Mouse (Mus musculus) frontal cortex, postnatal 36 days (tissue): ENCODE measurements around the gene Arhgef11.
"Not testable (repeated sequence)": the region's sequence is repeated elsewhere in the genome, so short reads cannot be mapped to it uniquely, and the experiment has no call there.

Experiments
- DNase-seq, 2 experiments: peaks; one replicate each; pipeline ENCODE4 v3.0.0; 2022; ENCODE audit warnings: low spot score in 2 of 2

Arhgef11 gene

DNA sequence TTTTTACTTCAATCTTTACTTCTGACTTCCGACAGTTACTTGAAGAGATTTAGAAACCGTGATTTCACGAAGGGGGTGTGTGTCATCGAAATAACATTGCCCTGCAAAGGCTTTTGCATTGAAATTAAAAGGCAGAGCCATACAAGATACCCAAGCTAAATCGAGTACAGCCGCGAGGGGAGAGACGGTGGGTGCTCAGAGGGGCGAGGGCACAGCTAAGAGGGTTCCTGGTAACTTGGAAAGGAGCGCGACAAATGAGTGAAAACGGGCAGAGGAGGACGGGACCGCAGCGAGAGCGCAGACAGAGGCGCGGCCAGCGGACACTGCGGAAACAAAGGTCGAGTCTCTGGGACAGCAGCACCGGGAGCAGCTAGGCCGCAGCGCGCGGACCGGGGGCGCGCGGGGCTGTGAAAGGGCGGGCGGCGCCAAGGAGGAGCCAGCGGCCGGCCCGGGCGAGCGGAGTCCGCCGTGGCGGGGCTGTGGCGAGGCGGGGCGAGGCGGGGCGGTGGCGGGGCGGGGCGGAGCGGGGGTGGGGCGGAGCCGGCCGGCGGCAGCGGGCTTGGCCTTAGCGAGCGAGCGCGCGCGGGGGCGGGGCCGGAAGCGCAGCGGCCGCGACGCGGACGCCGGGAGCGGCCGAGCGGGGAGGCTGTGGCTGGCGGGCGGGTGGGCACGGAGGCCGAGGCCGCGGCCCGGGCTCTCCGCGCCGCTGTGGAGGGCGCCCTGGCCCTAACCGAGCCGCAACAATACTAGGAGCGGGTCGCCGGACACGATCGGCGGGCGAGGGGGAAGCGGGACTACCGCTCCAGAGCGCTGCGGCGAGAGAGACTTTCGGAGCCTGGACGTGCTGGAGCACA is at the start of gene Arhgef11:
Arhgef11 (plus strand) TSS at position 603 of the 854 bp plus-strand sequence.
- peak; percentile 52 to 61 for DNase-seq

DNA sequence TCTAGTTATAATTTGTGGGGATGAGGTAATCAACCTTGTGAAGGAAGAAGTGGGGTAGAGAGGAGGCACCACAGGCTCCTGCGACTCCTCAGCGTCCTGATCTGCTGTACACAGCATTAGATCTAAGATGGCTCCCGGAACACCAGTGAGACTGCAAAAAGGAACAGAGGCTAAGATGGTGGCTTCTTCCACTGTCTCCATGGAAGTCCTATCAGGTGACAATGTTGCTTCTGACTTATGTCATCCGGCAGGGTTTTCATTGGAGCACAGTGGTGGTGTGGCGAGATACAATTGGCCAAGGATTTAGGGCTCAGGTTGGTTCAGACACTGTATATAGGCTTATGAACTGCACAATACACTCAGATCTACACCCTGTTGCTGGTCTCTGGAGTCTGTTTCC is 48.7 kb upstream of the Arhgef11 start:
- no peak for DNase-seq

DNA sequence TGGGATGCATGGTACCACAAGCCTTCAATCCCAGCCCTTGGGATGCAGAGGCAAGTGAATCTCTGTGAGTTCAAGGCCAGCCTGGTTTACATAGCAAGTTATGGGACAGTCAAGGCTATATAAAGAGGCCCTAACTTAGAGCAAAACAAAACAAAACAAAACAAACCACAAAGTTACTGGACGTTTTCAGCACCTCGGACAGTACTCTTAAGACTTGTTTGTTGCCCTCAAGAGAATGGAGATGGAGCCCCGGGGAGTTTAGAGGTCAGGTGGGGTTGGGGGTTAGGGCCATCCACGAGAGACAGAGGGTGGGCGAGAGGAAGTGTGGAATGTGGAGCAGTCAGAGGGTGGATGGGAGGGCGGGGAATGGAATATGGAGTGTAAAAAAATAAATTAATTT is 41.6 kb upstream of the Arhgef11 start:
- no peak for DNase-seq

DNA sequence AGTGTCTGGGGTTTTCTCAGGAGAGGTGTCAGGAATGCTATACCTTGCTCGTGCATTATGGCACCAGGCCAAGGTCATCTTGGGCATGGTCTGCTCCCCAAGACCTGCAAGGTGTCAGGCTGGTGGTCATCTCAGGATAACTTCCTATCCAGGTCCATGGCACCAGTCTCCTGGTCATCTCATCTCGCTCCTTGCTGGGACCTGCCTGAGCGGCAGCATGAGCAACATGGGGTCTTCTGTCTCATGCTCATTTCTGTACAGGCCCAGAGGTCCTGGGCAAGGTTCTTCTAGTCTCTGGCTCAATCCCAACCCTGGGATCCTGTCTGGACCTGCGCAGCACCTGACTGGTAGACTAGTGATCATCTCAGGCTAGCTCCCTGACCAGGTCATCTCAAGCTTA is 35.1 kb upstream of the Arhgef11 start:
- DNase-seq, result no peak

DNA sequence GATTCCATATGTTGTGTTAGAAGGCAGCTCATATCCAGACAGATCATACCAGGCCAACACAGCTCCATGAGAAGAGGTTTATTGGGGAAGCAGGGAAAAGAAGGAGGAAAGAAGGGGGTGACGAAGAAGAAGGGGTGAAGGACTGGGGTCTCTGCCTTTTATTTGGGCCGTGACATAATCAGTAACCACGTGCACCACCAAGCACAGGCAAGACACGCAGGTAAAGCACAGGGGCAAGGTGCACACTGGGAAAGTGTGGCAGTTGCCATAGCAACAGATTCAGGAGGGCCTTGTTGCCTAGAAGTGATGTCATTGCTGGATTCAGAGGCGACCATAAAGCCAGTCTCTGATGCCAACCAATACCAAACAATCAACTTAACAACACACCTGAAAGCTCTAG is 23.6 kb upstream of the Arhgef11 start:
- DNase-seq, result no peak

DNA sequence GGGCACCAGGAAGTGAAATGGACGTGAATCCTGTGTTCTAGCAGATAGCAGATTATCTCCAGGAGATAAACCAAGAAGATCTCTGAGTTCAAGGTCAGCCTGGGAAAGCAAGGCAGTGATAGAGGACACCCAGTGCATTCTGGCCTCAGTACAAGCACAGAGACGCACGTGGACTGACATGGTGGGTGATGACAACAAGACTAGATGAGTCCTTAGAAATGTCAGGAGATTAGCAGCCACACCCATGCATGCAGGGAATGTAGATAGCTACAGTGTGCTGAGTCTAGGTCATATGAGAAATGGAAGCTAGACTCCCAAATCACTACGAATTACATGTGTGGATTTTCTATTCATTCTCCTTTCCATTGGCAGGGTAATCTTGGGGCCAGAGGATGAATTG is 22.0 kb upstream of the Arhgef11 start:
- DNase-seq, result not testable (repeated sequence)

DNA sequence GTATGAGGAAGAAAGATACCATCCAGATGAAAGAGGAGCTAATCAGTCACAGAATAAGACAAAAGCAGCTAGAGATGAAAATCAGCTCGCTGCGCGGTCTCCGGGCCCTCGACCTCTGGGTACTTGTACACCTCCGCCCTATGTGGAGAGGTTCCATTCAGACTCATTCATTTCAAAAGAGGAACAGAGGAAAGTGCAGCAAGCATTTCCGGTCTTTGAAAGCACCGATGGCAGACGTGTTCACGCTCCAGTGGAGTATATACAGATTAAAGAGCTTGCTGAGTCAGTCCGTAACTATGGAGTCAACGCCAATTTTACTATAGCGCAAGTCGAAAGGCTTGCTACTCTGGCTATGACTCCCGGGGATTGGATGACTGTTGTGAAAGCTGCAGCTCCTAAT is 16.3 kb upstream of the Arhgef11 start:
- DNase-seq, result not testable (repeated sequence)

DNA sequence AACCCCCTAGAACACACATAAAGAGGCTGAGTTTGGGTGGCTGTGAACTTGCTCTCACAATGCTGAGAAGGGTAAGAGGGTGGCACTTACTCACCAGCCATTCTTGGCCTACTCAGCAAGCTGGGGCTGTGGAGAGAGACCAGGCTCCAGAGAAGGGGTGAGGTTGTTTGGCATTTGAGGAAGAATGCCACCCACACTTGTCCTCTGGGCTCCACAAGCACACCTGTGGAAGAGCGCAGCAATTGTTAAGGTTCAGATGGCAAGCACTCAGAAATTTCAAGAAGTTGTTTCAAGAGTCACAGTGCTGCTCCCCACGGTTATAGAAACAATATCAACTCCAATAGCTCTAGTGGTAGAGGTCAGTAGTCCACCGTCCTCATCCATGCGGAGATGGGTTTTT is 1.0 kb upstream of the Arhgef11 start:
- no peak for DNase-seq

DNA sequence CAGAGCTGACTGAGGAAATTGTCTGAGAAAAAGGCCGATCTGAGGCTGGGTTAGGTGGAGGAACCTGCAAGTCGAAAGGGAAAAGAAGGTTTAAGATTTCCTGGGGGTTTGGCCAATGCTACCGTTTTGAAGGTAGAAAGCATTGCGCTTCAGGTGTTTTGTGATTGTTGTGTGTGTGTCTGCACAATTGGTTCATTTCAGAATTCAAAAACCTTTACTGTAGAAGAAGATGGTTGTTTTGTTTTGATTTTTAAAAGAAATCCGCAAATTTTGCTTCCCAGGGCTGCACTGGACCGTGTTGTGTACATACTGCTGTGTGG is 412 bp downstream of the Arhgef11 start:
- peak in 1 of 2 experiments; percentile 51 for DNase-seq

DNA sequence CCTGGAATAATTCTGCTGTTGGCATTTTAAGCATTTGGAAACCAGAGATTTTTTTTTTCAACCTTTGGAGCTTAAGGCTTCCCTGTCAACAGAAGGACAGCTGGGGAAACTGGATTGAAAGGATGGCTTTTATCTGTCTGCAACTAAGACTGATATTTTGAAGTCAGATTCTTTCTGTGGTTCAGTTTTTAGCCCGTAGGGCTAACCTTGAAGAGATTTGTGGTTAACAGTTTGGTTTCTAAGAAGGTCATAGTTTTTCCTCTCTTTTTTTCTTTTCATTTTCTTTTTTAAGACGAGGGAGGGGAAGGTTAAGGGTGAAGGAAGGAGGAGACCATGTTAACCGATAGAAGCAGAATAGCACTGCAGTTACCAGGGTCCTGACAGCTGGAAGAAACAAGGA is 881 bp downstream of the Arhgef11 start:
- DNase-seq, result no peak

DNA sequence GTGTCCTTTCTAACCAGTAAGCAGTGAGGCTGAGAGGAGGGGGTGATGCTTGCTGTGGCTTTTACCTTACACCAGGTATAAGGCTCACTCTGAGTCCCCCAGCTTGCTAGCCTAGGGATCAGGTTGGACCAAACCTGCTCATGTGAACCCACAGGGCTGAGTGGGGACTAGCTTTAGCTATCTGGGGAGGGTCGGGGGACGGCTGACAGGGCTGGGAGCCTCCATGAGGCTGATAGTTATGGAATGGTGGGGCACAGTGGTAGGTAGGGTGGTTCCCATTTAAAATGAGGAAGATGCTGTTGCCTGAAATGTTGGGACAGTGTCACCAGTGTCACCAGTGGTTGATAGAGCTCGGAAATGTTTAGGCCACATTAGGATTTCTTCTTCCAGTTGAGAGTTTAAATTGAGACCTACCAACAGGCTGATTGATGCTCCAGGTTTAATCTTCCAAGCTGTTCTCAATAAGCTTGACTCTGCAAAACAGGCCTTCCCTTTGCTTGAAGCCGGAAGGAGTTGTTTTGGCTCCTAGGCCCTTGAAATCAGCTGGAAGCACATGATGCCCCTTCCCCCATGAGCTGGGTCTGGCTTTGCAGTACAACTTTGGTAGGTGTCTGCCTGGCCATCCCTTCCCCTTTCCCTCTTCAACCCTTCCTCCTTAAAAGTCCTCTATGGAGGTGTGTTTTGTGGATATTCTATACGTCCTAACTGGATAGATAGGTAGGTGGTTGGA is 1.8 kb downstream of the Arhgef11 start:
- no peak for DNase-seq

DNA sequence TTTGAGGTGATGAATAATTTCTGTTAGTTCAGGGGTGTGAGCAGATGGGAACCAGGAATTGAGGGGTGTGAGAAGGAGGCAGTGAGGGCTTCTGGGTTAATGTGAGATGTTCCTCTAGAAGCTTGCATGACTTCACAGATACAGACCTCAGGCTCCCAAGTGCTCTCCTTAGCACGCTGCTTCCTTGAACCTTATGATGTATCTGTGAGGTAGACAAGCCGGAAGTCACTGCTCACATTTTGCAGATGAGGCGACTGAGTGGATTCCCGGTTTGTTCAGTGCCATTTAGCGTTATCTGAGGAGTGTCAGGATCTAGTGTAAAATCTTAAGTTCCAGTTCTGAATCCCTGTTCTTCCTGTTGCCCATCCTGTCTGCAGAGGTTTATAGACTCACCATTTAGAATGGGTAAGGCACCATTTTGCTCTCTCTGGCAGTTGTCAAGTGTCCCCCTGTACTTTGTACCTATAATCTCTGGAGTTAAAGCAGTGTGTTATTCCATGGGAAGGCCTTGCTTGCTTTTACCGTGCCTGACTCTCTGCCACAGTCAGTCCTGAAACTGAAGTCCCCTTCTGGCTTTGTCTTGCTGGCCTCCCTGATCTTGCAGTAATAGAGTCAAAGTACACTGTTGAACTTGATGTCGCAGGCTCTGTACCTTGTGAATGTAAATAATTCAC is 3.0 kb downstream of the Arhgef11 start:
- DNase-seq, result no peak

DNA sequence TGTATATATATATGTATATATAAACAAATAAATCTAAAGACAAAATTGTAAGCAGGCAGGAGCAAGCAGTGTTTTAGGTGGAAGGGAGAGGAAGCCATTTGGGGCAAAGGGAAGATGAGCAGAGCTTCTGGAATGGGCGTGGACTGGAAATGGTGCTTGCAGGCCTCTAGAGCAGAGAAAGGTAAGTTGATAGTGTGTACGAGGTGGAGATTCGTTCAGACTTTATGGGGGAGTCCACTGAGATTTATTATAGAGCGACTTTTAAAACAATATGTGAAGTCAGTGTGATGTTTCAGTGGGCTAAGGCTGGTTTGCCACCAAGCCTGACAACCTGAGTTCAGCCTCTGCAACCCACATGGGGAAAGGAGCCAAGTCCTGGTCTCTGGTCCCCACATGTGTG is 7.5 kb downstream of the Arhgef11 start:
- DNase-seq, result no peak

DNA sequence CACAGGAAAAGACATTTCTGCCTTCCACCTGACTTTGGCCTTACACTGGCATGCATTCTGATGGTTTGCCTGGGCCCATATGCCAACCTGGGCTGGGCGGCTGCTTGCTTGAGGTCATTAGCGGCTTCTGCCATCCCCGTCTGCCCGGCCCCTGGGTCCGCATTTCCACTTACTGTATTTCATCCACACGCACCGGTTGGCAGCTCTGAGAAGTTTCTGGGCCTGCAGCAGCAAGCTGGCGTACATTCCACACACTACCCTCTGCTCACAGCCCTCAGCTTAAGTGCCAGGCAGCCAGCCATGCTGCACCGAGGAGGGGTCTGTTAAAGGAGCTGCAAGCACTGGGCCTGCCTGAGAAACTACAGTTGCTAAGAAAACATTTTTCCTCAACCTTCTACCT is 13.5 kb downstream of the Arhgef11 start:
- DNase-seq, result no peak

DNA sequence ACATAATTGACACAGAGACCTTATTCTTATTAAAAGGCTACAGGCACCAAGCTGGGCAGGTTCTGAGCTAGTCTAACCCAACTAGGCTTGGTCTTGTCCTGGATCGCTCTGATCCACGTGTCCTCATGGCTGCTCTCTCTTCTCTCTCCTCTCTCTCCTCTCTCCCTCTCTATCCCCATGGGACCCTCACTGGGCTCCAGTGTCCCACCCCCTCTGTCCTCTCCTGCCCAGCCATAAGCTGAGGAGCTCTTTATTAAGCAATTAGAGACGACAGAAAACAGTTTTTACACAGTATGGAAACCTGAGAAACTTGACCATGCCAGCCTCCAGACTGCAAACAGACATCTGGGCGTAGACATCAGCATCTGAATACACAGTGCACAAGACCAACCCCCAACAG is 14.0 kb downstream of the Arhgef11 start:
- no peak for DNase-seq

DNA sequence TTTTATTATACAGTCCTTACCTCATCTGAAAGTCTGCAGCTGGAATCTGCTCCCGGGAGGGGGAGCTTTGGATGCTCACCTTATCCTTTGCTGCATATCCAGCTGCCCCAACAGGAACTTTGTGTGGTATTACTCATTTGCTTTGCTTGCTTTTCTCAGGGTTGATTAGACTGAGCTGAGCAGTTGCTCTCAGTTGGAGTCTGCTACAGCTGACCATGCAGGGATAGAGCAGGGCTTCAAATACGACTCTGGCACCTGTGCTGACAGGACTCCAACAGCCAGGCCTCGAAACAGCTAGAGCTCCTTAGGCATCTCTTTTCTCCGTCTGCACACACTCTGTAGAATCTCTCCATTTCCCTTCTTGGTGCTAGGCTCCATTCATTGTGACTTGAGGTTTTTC is 18.2 kb downstream of the Arhgef11 start:
- no peak for DNase-seq

DNA sequence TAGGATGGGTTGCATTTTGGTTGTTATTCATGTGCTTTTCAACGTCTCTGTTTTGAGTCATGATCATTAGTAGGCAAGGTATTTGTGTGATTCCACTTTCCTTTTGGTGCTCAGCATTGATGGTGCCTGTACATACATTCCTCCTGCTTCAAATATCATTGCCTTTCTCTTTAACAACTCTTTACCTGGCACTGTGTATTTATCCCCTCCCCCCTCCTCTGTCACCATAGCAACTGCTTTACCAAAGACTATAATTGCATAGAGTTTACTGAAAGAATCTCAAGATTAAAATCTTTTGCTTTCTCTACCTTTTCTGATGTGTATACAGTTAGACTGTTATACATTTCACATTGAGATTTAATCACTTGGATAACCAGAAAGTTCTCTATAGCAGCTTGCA is 26.1 kb downstream of the Arhgef11 start:
- DNase-seq, result no peak

DNA sequence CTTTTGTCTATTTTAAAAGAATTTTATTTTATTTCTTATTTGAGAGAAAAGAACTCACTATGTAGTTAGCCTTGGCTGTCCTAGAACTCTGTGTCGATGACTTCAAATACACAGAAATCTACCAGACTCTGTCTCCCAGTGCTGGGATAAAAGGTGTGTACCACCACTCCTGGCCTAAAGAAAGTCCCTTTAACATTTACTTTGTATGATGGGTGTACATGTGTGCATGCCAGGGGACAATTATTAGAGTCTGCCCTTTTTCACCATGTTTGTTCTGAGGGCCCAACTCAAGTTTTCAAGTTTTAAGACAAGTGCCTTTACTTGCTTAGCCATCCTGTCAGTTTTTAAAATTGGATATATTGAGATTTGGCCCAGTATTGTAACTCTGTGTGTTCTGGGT is 28.8 kb downstream of the Arhgef11 start:
- DNase-seq, result no peak

DNA sequence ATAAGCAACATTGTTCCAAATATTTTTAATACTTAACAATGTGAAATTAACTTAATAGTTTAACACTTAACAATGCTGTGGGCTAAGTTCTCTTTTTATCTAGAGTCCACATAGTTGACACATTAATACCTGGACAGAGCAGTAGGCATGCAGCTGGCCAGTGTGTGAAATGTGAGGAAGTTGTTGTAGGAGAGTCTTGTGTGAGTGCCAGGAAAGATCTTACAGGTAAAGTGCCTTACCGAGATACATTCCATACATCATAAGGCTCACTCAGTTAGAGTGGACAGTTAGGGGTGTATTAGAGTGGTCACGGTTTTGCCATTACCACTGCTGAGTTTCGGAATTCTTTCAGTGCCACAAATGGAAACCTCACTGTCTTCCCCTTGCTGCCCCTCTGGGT is 31.7 kb downstream of the Arhgef11 start:
- DNase-seq, result no peak

DNA sequence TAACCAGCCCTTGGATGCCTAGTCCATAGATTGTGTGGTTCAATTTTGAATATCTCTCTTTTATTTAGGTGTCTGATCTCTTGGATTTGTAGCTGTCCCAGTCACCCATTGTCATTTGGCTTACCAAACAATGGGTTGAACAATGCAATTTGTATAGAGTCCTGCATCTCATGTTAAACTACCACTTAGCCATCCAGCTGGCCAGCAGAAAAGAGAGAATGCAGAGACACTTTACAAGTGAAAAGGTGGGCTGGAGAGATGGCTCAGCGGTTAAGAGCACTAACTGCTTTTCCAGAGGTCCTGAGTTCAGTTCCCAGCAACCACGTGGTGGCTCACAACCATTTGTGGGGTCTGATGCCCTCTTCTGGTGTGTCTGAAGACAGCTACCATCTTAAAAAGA is 41.0 kb downstream of the Arhgef11 start:
- DNase-seq, result no peak

DNA sequence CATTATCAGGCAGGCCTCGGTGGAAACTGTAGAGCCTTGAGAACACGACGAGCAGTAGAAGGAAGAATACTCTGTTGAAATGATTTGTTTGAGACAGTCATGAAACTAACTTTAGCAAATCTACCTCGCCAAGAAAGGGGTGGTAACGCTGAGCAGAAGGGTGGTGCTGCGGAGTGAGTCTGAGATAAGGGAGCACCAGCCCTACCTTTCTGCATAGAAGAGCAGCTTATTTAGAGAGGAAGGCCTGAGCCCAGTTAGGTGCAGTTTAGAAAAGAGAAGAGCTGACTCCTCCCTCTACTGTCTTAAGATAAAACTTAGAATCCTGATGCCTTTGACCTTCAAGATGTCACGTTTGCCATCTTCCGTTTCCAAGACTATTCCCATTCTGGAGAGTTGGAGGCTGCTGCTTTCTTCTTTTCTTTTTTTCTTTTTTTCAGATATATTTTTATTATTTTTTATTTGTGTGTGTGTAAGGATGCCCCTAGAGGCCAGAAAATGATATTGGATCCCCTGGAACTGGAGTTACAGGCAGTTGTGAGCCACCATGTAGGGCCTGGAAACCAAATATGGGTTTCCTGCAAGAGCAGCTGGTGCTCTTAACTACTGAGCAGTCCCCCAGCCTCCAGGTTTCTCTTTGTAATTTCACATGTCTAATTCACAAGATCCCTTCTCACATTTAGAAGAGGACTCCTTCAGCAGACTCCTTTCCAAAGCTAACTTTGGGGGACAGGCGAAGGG is 42.5 kb downstream of the Arhgef11 start:
- DNase-seq, result no peak

DNA sequence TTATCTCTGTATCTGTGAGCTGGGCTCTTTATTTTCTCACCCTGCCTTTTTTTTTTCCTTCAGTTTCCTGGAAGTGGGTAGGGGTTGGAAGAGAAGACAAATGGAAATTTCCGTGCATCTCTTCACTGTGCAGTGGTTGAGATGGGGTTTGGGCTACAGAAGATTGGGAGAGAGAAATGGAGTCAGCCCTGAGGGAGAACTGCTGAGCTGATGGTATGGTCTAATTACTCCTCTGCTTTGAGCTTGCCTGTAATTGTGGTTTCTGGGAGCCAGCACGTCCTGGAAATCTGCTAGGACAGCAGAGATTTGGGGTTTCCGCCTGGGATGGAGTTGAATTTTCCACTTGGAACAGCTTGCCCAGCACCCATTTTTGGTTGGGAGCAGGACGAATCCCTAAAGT is 43.1 kb downstream of the Arhgef11 start:
- DNase-seq, result no peak
